Comparison of ENCODE assay signal across 9 mouse cellular contexts in the genomic region with DNA sequence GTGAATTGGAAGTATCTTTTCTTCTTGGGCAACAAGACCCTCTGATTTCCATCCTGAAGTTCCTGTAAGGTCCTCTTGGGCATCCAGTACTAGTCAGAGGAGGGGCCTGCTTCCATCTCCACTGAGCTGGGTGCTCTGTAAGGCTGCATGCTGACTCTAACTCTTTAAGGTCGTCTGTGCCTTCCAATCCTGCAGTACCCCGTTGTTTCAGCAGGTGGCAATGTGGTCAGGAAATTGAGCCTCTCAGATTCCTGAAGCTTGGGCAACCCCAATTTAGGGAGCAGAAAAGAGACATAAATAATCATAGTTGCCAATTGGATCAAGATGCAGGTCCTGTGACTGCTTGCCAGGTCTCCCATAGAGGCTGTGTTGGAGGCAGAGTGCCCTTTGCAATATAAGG. TPM values are rescaled to one million over a fixed set of nuclear protein-coding genes. Genes with fewer than 3 reads are reported as not detected.
DNase-seq lines count a peak whose midpoint lies in the region; ATAC-seq and TF ChIP-seq lines count a peak whose summit lies in the region.
"Had no signal": no experiment of that assay in that cellular context is flagged by ENCODE, and none has a peak within 500 bp of the region (broad histone marks: within the 10 kb centered on the region; RNA-seq: fewer than 3 reads in every experiment).

No protein-coding gene starts in this region.

- no peaks in the 10 kb centered on the region for H3K4me1 ChIP-seq in neural tube, embryonic 15.5 days
- H3K4me1 ChIP-seq in limb, embryonic 10.5 days = no peaks in the 10 kb centered on the region; the same call in 1 of the 2 replicates
- H3K4me1 ChIP-seq in stomach, postnatal 0 days (replicated peaks; ENCODE audit: control insufficient read depth, insufficient read depth) = no peaks in the 10 kb centered on the region

- TF ChIP-seq CTCF in stomach, postnatal 0 days (IDR thresholded peaks at IDR 0.05; ENCODE audit: low read depth) = peak; percentile 80

- H3K27me3 ChIP-seq in neural tube, embryonic 15.5 days (replicated peaks) = peaks cover 11% of the 10 kb centered on the region; the same call in 1 of the 2 replicates
- H3K27me3 ChIP-seq in limb, embryonic 10.5 days (ENCODE audit: low read depth, poor library complexity, severe bottlenecking) = 0 out of 2 replicates have a peak, but pooled peaks cover 6% of the 10 kb centered on the region
- H3K27me3 ChIP-seq in stomach, postnatal 0 days (ENCODE audit: control insufficient read depth, insufficient read depth, low read length) = no peaks in the 10 kb centered on the region

- H3K4me3 ChIP-seq in neural tube, embryonic 15.5 days (replicated peaks) = no peak overlapping the region
- no peak overlapping the region for H3K4me3 ChIP-seq in limb, embryonic 10.5 days
- no peak overlapping the region for H3K4me3 ChIP-seq in stomach, postnatal 0 days (ENCODE audit: low read depth, low read length)
- H3K4me3 ChIP-seq: myocyte had no signal

- WGBS in neural tube, embryonic 15.5 days = 2% methylated on average over 2 of the region's 2 CpGs
- WGBS in limb, embryonic 10.5 days = 6% methylated on average over 2 of the region's 2 CpGs
- WGBS in stomach, postnatal 0 days = 6% methylated on average over 2 of the region's 2 CpGs

- DNase-seq in neural tube, embryonic 10.5 days (ENCODE audit: extremely low spot score, low spot score) = peak; percentile 79
- peak; percentile 36 for DNase-seq in c-Kit-positive CD71-positive TER-119-positive erythroid progenitor cells, embryonic 14.5 days (ENCODE audit: low spot score)
- DNase-seq in kidney, adult 18-20 months = peak; percentile 66
- peak; percentile 84 for DNase-seq in limb, embryonic 10.5 days (ENCODE audit: low spot score)
- peak; percentile 73 for DNase-seq in stomach, postnatal 0 days (ENCODE audit: low spot score)

- no peaks in the 10 kb centered on the region for H3K9me3 ChIP-seq in neural tube, embryonic 15.5 days (replicated peaks)
- no peaks in the 10 kb centered on the region for H3K9me3 ChIP-seq in limb, embryonic 10.5 days (replicated peaks)
- no peaks in the 10 kb centered on the region for H3K9me3 ChIP-seq in stomach, postnatal 0 days (ENCODE audit: control insufficient read depth, low read length)

- no peak for TF ChIP-seq EP300 in stomach, postnatal 0 days (optimal IDR thresholded peaks at IDR 0.05)

- H3K27ac ChIP-seq in neural tube, embryonic 15.5 days (replicated peaks) = no peak overlapping the region
- no peak overlapping the region for H3K27ac ChIP-seq in limb, embryonic 10.5 days
- no peak overlapping the region for H3K27ac ChIP-seq in stomach, postnatal 0 days (replicated peaks)

- no peak overlapping the region for H3K9ac ChIP-seq in neural tube, embryonic 15.5 days (replicated peaks)
- H3K9ac ChIP-seq in stomach, postnatal 0 days (ENCODE audit: low read length) = no peak overlapping the region

- H3K36me3 ChIP-seq in neural tube, embryonic 15.5 days = no peaks in the 10 kb centered on the region
- no peaks in the 10 kb centered on the region for H3K36me3 ChIP-seq in limb, embryonic 10.5 days
- H3K36me3 ChIP-seq in stomach, postnatal 0 days (ENCODE audit: control insufficient read depth, insufficient read depth, low read length) = no peaks in the 10 kb centered on the region

- H3K4me2 ChIP-seq in neural tube, embryonic 15.5 days = no peak overlapping the region
- H3K4me2 ChIP-seq in stomach, postnatal 0 days (replicated peaks; ENCODE audit: low read depth) = no peak overlapping the region

- no peak; the same call in 1 of the 2 replicates for ATAC-seq in neural tube, embryonic 15.5 days (ENCODE audit: low FRiP score)
- ATAC-seq in frontal cortex, adult (ENCODE audit: low TSS enrichment) = peak; percentile 90
- ATAC-seq in monocyte, adult 5-6 weeks (replicated peaks; ENCODE audit: insufficient number of reproducible peaks, low FRiP score, low TSS enrichment, poor library complexity, severe bottlenecking) = peak; percentile 47; the same call in 1 of the 2 replicates
- ATAC-seq in stomach, postnatal 0 days (ENCODE audit: low FRiP score, low TSS enrichment) = peak; percentile 45; the same call in 1 of the 2 replicates

RNA-seq across cellular contexts. Expression of gene Cdca7l, which starts 31.5 kb away (rescaled TPM):
- polyA plus RNA-seq in neural tube, embryonic 15.5 days (2015; fragmentation: Nextera tagmentation; extraction: Ambion mirVana) = 4.3 and 12.7 TPM in 2 replicates
- polyA plus RNA-seq in limb, embryonic 10.5 days (2016; fragmentation: Nextera tagmentation; extraction: Ambion mirVana) = 54.8 and 65.0 TPM in 2 replicates
- total RNA-seq in monocyte, adult 5-6 weeks (2017) = 24.7 to 80.2 TPM (median 33.5 TPM) in 3 replicates
- 15.1 and 15.7 TPM in 2 replicates for polyA plus RNA-seq in stomach, postnatal 0 days (2015; fragmentation: Nextera tagmentation; extraction: Ambion mirVana)
